Mouse (Mus musculus) kidney, postnatal 25 days (tissue): ENCODE measurements around the gene Ddx27.

Experiments used
- DNase-seq, 2 experiments: peaks; one replicate each; pipeline ENCODE4 v3.0.0; 2021; ENCODE audit warnings: mixed read lengths in 2 of 2

Gene Ddx27

DNA sequence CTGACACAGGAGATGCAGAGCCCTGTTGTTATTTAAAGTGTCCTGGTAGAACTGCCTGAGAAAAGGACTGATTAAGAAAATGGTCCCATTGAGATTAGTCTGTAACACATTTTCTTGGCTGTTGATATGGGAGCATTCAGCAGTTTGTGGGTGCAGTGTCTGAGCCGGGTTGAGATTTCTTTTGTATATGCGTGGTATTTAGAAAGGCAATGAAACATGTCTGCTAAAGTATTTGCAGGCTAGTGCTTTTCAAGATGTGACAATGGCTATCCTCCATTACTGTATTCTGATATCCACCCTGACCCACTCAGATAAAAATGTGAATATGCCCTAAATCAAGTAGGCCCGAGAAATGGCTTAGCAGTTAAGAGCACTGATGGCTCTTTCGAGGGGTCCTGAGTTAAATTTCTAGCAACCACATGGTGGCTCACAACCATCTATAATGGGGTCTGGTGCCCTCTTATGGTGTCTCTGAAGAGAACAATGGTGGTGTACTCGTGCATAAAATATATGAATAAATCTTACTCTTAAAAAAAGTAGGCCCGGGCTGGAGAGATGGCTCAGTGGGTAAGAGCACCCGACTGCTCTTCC is 49.0 kb downstream of the Ddx27 start:
- DNase-seq: no peak

DNA sequence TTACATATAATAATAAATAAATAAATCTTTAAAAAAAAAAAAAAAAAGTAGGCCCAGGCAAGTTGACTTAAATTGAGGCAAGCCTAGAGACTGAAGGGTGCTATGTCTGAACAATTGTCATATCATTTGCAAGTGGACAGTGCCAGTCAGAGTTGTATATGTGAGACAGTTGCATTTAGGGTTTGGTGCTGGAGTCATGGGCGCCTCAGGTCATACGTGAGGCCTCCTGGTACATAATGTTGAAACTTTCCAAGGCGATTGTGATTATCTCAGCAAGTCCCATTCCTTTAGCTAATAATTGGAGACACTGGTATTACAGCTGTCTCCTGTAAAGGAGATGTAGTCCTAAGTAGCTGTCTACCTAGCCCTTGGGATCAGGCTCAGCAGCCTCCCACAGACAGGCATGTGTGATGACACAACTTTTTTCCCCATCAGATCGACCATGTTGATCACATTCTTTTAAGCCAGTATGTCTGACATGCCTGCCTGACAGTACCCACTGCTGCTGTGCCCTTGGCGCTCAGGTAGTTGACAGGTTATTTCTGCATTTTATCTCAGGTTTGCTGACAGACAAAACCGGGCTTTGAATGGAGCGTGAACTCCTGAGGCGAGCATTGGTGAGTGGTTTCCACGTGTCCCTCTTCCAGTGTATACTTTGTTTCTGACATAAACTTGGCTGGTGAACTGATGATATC is 49.8 kb downstream of the Ddx27 start:
- DNase-seq: no peak

DNA sequence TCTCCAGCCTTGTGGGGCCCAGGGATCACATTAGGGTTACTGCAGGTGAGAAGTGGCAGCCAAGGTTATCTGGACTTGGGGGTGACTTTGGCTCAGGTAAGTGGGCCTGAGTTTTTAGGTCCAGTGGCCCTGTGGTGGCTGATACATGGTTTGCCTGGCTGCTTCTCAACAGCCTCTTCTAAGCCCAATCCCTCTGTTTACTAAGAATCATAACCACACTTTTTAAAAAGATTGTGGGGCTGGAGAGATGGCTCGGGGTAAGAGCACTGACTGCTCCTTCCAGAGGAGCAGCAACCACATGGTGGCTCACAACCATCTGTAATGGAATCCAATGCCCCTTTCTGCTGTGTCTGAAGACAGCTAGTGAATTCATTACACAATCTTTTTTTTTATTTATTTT is 51.0 kb downstream of the Ddx27 start:
- no peak for DNase-seq

GRCm38 (mm10) chr2:167066528-167067516 is 51.8 kb downstream of the Ddx27 start:
- DNase-seq: no peak

DNA sequence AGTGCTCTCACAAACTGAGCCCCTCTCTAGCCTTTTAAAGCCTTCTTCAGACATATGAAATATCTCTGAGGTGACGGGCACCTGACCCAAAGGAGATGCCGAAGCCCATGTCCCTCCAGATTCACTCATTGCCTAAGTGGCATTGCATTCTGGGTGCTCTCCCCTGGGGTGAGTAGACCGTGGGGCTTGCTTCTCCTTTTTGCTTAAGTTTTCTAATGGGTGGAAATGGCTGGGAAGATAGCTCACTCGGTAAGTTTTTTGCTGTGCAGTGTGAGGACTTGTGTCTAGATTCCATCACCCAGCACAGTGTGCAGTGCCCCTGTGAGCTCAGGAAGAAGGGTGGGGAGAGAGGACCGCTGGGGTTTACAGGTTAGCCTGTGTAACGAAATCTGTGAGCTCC is 52.6 kb downstream of the Ddx27 start:
- DNase-seq: no peak

- peak; percentile 54 to 73 for DNase-seq
Measured at GRCm38 (mm10) chr2:167070341-167070740, 55.3 kb downstream of the Ddx27 start.

DNA sequence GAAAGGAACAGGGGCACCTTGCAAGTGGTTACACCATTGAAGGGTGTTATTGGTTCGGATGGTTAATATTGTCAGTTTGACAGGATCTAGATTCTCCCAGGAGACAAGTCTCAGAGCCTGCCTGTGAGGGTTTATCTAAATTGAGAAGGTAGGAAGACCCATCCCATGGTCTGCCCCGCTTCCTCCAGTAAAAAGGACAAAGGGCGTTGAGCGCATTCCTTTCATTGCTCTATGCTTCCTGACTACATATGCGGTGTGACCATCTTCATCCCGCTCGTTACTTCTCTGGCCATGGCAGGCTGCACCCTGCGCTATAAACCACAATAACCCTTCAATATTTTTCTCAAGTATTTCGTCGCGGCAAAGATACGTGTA is 56.3 kb downstream of the Ddx27 start:
- no peak for DNase-seq

GRCm38 (mm10) chr2:167071641-167072601 is 56.9 kb downstream of the Ddx27 start:
- DNase-seq: peak; percentile 94 to 99

DNA sequence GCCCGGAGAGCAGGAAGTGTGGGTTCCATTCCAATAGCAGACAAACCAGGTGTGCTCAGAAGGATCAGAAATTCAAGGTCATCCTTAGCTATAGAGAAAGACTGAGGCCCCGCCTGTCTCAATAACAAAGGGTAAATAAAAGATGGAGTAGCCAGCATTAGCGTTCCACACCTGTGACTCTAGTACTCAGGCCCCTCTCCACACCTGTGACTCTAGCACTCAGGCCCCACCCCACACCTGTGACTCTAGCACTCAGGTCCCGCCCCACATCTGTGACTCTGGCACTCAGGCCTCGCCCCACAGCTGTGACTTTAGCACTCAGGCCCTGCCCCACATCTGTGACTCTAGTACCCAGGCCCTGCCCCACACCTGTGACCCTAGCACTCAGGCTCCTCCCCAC is 59.6 kb downstream of the Ddx27 start:
- no peak for DNase-seq

DNA sequence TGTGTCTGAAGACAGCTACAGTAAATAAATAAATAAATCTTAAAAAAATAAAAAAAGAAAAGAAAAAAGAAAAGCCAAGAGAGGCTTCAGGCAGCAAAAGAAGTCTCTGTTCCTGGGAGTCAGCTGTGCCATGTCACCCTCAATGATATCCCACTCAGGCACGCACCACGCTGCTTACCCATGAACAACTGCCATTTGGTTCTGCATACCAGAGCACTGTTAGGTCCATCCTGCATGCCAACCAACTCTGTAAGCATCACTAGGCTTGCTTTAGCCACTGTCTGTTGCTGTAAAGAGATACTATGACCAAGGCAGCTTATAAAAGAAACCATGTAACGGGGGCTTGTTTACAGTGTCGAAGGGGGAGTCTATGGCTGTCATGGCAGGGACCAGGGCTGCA is 61.4 kb downstream of the Ddx27 start:
- no peak for DNase-seq

DNA sequence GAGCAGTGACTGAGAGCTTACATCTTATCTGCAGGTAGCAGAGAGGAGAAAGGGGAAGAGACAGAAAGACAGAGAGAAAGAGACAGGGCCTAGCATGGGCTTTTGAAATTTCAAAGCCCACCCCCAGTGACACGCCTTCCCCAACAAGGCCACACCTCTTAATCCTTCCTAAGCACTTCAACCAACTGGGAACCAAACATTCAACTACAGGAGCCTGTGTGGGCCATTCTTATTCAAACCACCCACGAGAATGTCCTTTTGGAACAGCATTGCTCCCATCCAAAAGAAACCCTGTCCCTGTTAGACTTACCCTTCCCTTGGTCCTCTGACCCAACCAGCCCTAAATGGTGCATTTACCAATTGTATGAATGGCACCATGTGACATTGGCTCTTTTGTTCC is 61.8 kb downstream of the Ddx27 start:
- DNase-seq: no peak

DNA sequence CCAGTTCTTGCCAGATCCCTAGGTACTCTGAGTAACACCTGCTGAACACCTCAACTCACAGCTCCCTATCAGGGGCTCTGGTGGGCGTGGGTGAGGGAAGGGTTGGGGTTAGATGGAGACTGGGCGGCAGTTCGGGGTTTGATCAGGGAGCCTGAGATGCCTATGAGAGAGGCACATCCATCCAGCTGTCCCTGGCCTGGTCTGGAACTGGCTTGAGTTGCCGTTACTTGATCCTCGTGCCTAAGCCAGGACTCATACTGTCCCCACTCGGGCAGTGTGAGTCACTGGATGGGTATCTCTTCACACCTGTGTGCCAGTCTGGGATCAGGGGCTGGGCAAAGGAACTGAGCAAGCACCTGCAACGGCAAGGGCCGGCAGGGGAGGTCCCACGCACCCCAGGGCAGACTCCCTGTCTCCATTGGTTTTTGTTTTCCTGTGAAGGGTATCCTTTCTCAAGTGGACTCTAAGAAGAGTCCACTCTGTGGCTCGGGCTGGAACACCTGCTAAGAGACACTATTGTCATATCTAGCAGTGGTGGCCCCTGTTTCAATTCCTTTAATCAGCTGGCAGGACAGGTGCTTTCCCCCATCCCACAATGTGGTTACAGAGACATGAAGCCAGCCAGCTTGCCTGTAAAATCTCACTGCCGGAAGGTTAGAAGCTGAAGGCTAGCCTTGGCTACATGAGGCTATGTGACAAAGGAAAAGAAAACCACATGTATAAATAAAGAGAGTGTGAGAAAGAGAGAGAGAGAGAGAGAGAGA is 62.4 kb downstream of the Ddx27 start:
- DNase-seq: no peak

DNA sequence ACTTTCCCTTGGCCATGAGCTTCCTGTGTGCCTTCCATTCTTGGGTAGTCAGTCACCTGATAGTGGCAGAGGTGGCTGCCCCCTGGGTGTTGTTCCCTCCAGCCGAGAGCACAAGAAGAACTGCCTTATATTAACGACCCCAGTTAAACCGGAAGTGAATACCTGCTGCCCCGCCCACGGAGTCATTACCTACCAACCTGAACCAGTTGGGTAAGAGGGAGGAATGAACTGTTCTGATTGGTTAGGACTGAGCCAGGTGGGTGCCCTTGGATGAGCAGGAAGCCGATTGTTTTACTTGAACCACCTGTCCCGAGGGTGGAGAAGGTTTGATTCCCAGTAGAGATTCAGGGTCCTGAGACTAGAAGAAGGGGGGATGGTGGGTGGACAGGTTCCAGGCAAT is 63.5 kb downstream of the Ddx27 start:
- no peak for DNase-seq

DNA sequence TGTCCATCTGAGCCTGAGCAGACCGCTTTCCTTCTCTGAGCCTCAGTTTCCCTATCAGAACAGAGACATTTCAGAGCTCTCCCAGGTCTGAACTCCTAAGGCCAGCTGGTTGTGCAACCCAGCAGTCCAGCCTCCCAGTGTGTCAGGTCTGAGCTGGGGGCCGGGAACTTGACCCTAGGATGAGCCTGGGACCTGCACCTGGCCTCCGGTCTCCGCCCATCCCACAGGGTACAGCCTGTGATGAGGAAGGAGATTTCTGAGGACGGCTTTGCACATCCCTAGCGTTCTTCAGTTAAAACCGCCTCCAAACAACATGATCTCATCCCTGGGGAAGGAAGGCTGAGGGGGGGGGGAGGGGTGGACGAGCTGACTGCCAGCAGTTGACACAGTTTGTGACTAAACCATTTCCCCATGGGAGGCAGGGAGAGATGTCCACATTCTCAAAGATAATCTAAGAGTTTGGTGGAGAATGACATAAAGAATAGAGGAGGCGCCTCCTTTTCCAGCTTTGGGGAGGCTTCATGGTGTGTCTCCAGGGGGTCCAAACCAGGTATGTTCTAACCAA is 64.0 kb downstream of the Ddx27 start:
- DNase-seq: no peak

- DNase-seq: peak in 1 of 2 experiments; percentile 47
Measured at GRCm38 (mm10) chr2:167079535-167080257, 64.7 kb downstream of the Ddx27 start.

DNA sequence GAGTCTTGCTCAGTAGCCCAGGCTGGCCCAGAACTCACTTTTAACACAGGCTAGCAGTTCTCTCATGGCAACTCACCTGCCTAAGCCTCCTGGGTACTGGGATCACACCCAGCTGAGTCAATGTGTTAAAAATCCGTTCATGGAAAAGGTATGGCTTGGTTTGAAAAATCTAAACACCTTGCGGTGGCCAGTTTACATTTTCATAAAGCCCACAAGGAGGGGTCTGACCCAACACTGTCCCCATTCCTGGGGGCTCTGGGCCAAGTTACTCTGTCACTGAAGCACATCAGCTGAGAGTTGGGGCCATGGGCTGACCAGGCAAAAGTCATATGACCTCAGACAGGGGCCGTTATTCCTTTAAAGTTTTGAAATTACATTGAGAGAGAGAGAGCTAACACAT is 65.4 kb downstream of the Ddx27 start:
- DNase-seq: no peak

- no peak for DNase-seq
Measured at GRCm38 (mm10) chr2:167081135-167081534, 66.1 kb downstream of the Ddx27 start.

DNA sequence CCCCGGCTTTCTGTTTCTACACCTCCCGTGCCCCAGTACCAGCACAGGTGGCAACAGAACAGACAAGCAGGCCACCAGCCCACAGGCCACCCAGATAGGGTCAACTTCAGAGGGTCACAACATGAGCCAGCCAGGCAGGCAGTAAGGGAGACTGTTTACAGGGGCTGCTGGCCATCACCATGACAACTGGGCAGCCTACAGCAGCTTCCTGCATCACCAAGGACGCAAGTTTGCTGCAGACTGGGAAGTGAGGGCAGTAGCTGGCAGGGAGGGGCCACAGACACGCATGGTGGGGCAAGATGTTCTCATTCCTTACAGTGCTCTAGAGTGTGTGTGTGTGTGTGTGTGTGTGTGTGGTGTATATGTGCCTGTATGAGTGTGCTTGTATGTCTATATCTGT is 66.6 kb downstream of the Ddx27 start:
- peak in 1 of 2 experiments; percentile 51 for DNase-seq
